Mouse (Mus musculus): ENCODE data around the gene Cd300lb.
"Not testable (repeated sequence)": the region's sequence is repeated elsewhere in the genome, so short reads cannot be mapped to it uniquely, and the experiment has no call there.

Gene Cd300lb

DNA sequence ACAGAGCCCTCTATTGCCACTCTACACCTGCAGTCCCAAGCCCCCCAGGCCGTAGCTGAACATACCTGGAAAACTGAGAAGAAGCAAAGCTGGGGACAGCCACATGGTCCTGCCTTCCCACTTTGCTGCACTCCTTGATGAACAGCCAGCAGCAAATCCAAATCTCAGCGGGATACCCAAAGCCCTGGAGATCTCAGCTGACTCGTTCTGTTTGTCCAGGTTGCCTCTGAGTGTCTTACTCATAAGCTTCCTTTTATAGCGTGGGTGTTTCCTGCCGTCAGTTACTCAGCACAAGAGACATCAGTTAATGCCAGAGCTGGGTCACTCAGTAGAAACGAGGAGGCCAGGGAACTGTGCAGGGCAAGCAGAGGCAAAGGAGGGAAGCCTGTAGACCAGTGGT, at the start of gene Cd300lb:
TSS of gene Cd300lb (minus strand) at position 243 of the 400 bp plus-strand sequence.
- DNase-seq (ENCODE audit: low spot score): no peak

DNA sequence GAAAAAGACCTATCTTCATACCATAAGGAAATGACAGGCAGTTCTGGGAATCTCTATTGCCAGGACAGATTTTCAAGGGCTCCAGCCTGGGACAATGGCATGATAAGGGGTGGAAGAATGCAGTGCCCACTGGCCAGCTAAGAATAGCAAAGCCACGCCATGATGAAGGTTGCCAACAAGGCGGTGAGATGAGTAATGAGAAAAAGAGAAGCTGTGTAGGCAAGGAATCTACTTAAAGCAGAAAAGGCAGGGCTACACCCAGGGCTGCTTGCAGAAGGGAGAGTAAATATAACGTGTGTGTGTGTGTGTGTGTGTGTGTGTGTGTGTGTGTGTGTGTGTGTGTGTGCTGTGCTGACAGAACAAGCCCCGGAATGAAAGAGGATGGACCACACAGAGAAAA, 47.7 kb upstream of the Cd300lb start:
- DNase-seq (ENCODE audit: low spot score): no peak

DNA sequence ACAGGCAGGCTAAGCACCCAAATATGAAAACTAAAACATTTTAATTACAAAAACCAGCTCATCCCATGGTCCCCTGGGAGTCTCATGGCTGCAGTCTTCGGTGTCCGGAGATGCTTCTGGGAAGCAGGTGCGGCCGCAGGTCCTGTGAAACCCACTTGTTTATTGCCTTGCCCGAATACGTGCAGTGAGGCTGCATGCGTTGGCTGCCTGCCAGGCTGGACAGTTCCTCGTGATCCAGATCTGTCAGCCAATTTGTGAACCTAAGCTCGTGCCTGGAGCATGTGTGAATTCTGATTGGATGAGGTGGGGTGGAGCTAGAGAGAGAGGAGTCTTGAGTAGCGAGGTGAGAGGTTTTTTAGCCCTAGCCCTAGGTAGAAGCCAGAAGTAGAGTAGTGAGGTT, 38.5 kb upstream of the Cd300lb start:
- no peak for DNase-seq (ENCODE audit: low spot score)

DNA sequence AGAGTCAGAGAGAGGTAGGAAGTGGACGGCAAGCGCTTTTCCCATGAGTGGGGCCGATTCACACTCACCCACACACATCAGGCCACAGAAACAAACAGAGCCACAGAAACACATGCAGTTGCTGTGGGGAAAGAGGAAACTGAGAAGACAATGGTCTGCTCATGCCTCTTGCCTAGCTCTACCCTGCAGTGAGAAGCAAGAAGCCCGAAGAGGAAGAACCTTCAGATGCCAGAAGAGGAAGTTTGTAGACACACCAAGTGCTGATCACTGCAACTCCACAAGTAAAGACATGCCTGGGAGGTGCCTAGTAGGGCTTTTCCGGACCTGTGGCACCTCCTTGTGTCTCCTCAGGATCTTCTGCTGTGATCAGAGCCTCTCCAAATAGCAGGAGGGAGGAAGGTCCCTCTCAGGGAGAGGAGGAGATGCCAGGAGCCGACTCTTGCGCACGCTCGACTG, 34.6 kb upstream of the Cd300lb start, which contains the start of gene Cd300c:
TSS of gene Cd300c (minus strand) at position 406 of the 456 bp plus-strand sequence.
- no peak for DNase-seq (ENCODE audit: low spot score)

DNA sequence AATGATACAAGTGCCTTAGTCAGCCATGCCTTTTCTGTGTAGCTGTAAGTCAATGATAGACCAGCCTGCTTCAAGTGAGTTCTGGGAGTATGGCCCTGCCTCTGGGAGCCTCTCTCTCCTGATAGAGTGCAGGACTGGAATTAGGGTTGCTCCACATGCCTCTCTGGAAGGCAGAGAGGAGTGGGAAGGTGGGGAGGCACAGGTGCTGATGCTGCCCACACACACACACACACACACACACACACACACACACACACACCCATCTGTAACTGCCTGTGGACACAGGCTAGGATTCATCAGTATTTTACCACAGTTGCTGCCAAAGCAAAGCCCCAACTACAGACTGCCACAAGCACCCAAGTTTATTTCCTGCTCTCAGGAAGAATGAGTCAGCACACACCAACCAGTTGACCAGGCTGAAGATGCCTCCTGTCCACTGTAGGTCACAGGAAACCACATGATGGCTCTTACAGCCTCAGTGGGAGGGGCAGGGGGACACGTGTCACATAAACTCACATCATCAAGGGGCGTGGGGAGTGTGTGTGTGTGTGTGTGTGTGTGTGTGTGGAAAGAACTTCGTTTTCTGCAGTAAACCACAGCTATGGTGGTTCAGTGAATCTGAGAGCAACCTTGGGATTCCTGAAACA, 31.1 kb upstream of the Cd300lb start:
- no peak for DNase-seq (ENCODE audit: low spot score)

DNA sequence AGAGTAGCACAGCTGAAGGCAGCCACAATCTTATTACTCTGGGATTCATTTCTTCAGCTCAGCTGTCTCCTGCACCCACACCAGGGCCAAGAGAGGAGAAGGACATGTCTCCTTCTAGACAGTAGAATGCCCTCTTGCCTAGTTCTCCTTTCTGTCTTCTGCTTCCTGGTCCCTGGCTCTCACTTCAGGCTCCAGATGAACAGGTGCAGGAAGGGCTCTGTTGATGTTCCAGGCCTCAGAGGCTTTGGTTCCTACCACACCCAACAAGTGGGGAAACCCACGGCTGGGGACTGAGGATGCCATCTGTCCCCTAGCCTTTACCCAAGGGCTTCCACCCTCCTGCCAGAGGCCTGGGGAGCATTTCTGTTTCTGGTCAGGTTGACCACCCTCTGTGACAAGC, 26.2 kb upstream of the Cd300lb start:
- DNase-seq (ENCODE audit: low spot score): no peak

DNA sequence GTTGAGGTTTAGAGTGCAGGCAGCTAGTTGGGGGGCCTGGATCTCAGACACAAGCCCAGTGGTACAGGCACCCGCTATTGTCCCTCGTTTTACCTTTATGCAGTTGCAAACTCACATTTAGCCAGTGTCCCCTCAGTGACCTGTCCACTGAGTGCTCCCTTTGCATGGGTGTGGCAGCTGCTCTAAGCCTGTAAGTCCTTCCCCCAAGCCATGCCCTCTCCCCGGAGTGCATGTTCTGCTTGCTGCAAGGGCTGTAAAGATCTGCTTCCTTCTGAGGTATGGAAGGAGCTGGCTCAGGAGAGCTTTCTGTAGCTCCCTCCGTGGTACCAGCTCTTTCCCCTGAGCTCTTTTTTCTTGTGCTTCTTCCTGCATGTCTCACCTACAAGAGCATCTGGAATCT, 595 bp downstream of the Cd300lb start:
- no peak for DNase-seq (ENCODE audit: low spot score)

DNA sequence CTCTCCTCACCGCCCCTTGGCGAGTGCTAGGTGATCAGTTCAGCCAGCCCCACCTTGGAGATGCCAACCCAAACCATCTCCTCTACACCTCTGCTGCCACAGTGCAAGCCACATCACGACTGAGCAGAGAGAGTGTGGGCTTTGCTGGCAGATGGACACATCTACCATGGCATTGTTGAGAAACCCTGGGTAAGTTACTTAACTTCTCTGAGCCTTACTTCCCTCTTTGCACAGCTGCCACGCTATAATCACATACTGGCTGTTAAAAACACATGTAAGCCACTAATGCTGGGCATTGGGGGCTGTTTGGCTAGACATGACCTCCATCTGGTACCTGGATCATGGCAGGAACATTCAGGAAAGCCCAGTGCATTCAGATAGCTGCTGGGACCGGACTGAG, 3.1 kb downstream of the Cd300lb start:
- DNase-seq (ENCODE audit: low spot score): no peak

DNA sequence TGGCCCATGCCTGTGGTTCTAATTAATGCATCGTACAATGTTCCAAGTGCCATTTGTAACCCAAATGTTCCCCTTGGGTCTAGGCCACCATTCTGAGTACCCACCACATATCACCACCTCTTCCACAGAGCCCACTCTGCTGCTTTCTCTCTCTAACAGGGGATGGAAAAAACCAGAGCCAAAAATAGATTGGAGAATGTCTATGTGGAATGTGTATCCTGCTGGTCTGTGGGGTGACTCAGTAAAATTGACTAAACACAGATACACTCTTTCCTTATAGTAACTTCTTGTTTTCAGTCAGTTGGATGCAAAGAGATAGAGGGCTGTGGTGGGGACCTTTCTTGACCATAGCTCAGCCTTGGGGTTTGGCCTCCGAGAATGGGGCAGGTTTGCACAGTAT, 4.6 kb downstream of the Cd300lb start:
- DNase-seq (ENCODE audit: low spot score): no peak

DNA sequence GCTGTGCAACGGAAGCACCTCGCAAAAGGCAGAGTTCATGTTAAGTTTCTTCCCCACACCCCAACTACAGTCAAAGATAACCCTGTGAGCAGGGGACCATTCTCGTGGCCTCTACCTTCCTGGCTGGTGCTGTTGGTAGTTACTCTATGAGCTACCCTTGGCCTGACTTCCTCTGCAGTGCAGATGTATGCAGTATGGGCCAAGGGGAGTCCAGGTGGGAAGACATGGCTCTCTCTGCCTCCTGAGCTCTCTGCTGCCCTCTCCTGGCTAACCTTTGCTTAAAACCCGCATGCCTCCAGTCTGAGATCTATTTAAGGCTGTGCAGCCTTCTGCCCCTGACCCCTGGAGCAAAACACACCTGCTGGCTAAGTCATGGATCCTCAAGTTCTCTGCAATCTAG, 10.2 kb downstream of the Cd300lb start:
- peak; percentile 34 for DNase-seq (ENCODE audit: low spot score)

DNA sequence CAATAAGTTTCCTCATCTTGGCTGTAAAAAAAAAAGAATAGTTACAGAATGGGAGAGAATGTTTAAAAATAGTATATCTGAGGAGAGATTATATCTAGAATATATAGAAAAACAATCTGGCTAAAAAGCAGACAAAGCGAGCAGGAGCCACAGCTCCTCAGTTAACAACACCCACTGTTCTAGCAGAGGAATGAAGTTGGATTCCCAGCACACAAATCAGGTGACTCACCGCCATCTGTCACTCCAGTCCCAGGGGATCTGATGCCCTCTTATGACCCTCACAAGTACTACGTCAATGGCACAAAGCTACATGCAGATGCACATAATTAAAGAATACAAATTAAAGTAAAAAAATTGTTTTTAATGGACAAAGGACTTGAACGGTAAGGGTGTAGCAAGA, 11.7 kb downstream of the Cd300lb start:
- DNase-seq (ENCODE audit: low spot score): no peak

DNA sequence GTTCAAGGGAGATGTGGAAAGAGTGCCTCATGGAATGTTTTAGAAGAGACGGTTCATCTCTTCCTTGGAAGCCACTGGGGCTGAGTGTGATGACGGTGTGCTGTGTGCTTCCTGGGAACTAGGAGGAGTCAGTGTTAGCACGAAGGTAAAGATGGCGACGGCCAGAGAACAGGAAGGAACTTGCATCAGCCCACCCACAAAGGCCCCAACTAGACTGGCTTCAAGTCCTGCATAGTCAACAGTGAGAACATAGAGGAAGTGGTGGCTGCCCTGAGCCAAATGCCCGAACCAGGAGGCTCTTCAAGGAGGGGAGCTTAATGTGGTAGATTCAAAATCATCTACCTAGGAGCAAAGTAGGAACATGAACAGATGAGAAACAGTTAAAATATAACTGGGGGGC, 17.1 kb downstream of the Cd300lb start:
- no peak for DNase-seq (ENCODE audit: low spot score)

DNA sequence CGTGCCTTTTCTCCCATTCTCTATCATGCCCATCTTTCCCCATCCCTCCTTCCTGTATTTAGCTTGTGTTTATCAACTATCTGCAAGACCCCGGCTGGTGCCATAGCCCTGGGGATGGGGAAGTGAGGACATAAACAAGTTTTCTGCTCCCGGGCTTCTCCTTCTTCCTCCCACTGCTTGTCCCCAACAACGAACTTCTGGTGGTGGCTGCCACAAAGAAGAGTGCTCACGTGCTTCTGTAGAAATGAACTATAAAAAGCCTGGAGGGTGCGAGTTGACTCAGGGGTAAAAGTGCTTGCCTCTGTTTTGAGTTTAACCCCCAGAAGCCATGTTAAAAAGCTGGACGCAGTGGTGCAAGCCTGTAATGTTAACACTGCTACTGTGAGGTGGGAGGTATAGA, 19.2 kb downstream of the Cd300lb start:
- DNase-seq (ENCODE audit: low spot score): no peak

DNA sequence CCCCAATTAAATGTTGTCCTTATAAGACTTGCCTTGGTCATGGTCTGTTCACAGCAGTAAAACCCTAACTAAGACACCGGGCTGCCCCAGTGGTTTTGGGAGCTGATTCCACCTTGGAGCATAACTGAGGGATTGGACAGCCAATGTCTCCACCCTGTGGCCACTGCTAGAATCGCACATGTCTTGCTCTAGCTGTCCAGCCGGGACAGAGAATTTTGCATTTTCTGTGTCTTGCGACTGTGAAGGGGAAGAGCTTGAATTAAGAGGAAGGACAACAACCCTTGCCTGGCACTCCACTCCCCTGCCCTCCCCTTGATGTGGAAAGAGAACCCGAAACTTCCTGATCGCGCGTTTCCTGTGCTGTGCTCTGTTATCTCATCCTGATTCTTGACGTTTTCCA, 21.3 kb downstream of the Cd300lb start:
- DNase-seq (ENCODE audit: low spot score): peak; percentile 39

DNA sequence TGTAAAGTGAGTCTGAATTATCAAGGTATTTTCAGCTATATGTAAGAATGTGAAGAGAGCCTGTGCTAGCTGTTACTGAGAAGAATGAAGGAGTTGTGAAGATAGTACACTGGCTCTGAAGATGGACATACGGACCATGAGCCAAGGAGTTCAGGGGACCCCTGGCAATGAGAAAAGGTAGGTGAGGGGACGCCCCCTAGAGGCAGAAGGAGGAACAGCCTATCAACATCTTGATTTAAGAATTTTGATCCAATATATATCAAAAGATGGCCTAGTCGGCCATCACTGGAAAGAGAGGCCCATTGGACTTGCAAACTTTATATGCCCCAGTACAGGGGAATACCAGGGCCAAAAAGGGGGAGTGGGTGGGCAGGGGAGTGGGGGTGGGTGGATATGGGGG, 24.6 kb downstream of the Cd300lb start:
- not testable (repeated sequence) for DNase-seq (ENCODE audit: low spot score)

DNA sequence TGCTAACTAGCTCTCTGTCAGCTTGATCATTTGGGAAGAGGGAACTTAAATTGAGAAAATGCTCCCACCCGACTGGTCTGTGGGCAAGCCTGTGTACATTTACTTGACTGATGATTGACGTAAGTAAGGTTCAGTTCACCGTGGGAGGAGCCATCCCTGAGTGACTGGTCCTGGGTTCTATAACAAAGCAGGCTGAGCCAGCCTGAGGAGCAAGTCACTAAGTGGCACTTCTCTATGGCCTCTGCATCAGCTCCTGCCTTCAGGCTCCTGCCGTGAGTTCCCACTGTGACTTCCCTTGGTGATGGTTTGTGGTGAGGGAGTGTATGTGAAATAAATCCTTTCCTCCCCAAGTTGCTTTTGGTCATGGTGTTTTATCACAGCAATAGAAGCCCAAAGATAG, 26.1 kb downstream of the Cd300lb start:
- DNase-seq (ENCODE audit: low spot score): no peak

DNA sequence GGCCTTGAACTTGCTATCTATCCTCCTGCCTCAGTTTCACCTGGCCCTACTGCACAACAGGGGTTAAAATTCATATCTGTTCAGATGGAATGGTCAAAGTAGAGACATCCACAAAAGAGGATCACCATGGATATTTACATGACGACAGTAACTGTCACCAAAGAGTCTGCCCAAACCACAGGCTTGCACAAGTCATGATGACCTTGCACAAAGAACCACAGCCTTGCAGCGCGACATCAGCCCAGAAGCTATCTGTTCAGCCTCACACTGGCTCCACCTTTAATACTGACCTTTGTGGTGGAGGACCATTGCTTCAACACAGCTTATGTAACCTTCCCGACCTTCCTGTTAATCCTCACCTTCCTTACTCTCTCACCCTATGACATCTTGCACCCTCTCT, 26.6 kb downstream of the Cd300lb start:
- no peak for DNase-seq (ENCODE audit: low spot score)

DNA sequence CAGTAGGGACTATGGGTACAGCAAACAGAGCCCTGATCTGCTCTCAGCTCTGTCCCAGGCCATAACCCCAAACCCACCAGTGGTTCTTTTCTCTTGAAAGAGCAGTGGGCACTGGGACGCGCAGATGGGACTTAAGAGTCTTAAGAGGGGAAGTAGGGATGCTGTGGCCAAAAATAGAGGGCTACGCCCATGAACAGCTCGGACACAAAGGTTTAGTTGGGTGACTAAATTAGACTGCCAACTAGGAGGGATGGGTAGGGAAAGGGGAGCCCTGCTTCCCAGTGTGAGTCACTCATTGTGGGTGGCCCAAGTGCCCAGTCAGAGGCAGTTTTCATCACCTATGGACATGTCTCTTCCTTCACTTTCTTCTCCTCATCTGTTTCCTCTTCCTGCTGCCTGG, 31.0 kb downstream of the Cd300lb start:
- DNase-seq (ENCODE audit: low spot score): no peak

DNA sequence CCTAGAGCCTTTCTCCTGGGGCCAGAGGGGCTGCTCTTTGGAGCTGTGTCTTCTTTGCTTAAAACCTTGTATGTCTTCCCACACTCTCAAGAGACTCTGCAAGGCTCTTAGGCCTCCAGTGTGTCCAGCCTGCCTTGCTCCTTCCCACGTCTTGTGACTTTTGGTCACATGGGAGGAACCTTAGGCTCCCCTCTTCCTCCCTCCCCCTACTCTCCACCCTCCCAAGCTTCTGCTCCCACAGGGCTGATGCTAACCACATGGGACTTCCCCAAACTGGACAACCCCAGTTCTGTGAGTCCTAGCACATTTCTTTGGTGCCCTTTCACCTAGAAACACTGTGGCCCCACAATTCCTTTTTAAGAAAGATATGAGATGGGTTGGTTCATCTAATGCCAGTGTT, 36.2 kb downstream of the Cd300lb start:
- DNase-seq (ENCODE audit: low spot score): no peak

DNA sequence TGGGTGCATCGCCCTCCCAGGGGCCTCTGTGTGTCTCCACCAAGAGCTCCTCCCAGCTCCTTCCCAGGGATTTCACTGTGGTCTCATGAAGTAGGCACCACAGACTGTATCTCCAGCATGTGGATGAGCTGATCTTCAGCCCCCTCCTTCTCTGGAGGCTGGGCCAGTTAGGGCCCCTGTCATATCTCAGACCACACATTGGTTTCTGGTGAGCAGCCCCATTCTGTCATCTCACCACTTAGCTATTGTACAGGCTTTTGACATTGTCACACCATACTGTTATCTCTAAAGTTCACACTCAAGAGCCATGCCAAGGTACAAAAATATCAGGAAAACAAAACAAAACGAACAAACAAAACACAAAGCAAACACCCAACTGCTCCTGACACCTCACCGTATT, 38.1 kb downstream of the Cd300lb start:
- peak; percentile 18 for DNase-seq (ENCODE audit: low spot score)

DNA sequence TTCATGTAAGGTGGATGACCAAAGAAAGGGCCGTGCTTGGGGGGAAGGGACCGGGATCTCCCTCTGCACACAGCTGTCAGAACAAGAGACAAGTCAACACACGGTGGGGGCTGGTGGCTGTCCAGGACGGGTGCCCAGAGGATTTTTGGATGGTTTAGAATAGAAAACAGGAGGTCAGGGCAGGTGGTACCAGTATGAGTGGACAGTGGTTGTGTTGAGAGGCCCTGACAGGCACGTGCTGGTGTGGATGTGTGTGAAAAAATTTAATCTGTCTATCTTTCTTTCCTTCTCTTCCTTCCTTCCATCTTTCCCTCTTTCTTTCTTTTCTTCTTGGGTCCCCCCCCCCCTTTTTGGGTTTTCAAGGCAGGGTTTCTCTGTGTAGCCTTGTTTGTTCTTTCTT, 43.6 kb downstream of the Cd300lb start:
- DNase-seq (ENCODE audit: low spot score): no peak

DNA sequence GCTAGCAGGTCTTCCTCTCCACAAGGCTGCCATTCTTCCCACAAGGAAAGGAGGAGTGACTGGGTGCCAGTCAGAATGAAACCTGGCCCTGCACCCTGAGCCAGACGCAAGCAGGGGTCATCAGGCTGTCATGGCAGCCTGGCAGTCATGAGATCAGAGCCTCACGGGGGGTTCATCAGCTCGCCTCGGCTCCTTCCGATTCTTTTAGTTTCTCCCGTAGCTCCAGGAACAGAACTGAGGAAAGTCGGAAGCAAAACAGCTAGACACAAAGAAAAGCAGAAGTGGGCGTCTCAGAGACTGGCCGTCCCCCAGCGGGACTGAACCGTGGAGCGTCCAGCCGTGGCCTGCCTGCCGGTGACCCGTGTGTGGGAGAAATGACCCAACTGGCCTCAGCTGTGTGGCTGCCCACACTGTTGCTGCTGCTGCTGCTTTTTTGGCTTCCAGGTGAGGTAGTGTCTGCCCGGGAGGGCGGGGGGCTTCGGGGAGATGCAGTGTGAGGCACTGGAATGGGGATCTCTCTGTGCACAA, 44.1 kb downstream of the Cd300lb start, which contains the start of gene Cd300a:
TSS of gene Cd300a (plus strand) at position 51 of the 528 bp plus-strand sequence.
- no peak for DNase-seq (ENCODE audit: low spot score)

DNA sequence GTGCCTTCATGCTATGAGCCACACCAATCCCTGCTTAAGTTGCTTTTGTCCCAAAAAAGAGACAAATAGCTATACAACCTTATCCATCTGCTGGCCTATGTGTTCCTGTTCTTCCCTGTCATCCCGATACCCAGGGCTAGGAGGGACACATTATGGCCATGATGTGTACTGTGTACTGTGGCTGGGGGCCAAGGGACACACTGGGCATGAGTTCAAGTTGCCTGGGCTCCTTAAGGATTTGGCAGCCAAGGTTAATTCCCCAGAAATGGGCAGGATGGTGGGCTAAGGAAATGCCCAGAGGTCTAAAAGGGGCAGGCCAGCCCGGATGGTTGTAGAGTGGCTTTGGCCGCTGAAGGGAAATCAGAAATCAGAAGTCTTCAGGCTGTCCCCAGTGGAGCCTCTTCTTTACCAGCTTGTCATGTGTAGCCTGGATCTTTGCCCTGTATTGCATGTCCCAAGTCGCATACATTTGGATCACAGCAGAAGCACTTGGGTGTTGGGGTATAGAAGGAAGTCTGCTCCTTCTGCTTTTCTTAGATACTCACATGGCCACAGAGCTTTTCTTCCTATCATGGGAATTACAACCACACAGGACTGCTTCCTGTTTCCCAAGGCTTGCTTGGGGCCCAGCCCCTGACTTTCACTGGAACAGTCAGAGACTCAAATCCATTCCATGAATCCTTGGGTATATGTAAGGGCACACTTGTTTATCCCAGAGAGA, 49.6 kb downstream of the Cd300lb start:
- no peak for DNase-seq (ENCODE audit: low spot score)

All from c-Kit-positive CD71-positive TER-119-positive erythroid progenitor cells, embryonic 14.5 days (primary cell).